Comparison of ENCODE assay signal across 7 mouse cellular contexts in genomic region chr5:142961881-142962443, GRCm38 (mm10). TPM values are rescaled to one million over a fixed set of nuclear protein-coding genes. Genes with fewer than 3 reads are reported as not detected.
DNase-seq lines count a peak whose midpoint lies in the region; ATAC-seq and TF ChIP-seq lines count a peak whose summit lies in the region.

No protein-coding gene starts in this region.

- TF ChIP-seq CTCF in gastrocnemius, adult 2 months (IDR thresholded peaks at IDR 0.05), result no peak

- H3K27me3 ChIP-seq in hindbrain, embryonic 15.5 days, result no peaks in the 10 kb centered on the region
- no peaks in the 10 kb centered on the region for H3K27me3 ChIP-seq in limb, embryonic 12.5 days
- no peaks in the 10 kb centered on the region for H3K27me3 ChIP-seq in midbrain, embryonic 15.5 days (replicated peaks)

- intact Hi-C loops in gastrocnemius, adult 2 months (cut with DNase I), result no loop called here

- peak overlapping the region; percentile 81 for H3K4me3 ChIP-seq in gastrocnemius, adult 2 months
- H3K4me3 ChIP-seq in hindbrain, embryonic 15.5 days, result peak overlapping the region; percentile 68
- H3K4me3 ChIP-seq in limb, embryonic 12.5 days (replicated peaks), result peak overlapping the region; percentile 99
- H3K4me3 ChIP-seq in midbrain, embryonic 15.5 days, result peak overlapping the region; percentile 87

- H3K4me1 ChIP-seq in hindbrain, embryonic 15.5 days (replicated peaks), result peaks cover 46% of the 10 kb centered on the region
- H3K4me1 ChIP-seq in limb, embryonic 12.5 days (replicated peaks), result peaks cover 34% of the 10 kb centered on the region
- H3K4me1 ChIP-seq in midbrain, embryonic 15.5 days, result peaks cover 44% of the 10 kb centered on the region

- ATAC-seq in hindbrain, embryonic 15.5 days (ENCODE audit: low FRiP score, low read depth), result peak; percentile 49
- ATAC-seq in limb, embryonic 12.5 days (ENCODE audit: insufficient number of reproducible peaks, insufficient read depth, low FRiP score, low TSS enrichment, low read depth), result peak; percentile 65
- ATAC-seq in midbrain, embryonic 15.5 days (replicated peaks), result peak; percentile 48

- H3K9me3 ChIP-seq in hindbrain, embryonic 15.5 days, result no peaks in the 10 kb centered on the region
- no peaks in the 10 kb centered on the region for H3K9me3 ChIP-seq in limb, embryonic 12.5 days
- no peaks in the 10 kb centered on the region for H3K9me3 ChIP-seq in midbrain, embryonic 15.5 days

- peak overlapping the region; percentile 87 for H3K9ac ChIP-seq in hindbrain, embryonic 15.5 days
- H3K9ac ChIP-seq in limb, embryonic 12.5 days (replicated peaks), result peak overlapping the region; percentile 100
- peak overlapping the region; percentile 99 for H3K9ac ChIP-seq in midbrain, embryonic 15.5 days

- peak overlapping the region; percentile 95 for H3K4me2 ChIP-seq in hindbrain, embryonic 15.5 days
- H3K4me2 ChIP-seq in limb, embryonic 12.5 days, result peak overlapping the region; percentile 98
- H3K4me2 ChIP-seq in midbrain, embryonic 15.5 days, result peak overlapping the region; percentile 92

- 0 out of 2 replicates have a peak, but pooled peaks cover 5% of the 10 kb centered on the region for H3K36me3 ChIP-seq in hindbrain, embryonic 15.5 days
- peaks cover 28% of the 10 kb centered on the region for H3K36me3 ChIP-seq in limb, embryonic 12.5 days
- no peaks in the 10 kb centered on the region for H3K36me3 ChIP-seq in midbrain, embryonic 15.5 days (replicated peaks)

- peak; percentile 99 for DNase-seq in ES-CJ7 (ENCODE audit: low read depth, low spot score)
- DNase-seq in adrenal gland, postnatal 10 days, result peak; percentile 71
- DNase-seq in gastrocnemius, adult 2 months, result peak; percentile 87
- peak; percentile 57 for DNase-seq in urinary bladder, postnatal 25 days (ENCODE audit: low spot score)

- H3K27ac ChIP-seq in gastrocnemius, adult 2 months, result peak overlapping the region; percentile 86
- H3K27ac ChIP-seq in hindbrain, embryonic 15.5 days (replicated peaks), result peak overlapping the region; percentile 92
- peak overlapping the region; percentile 98 for H3K27ac ChIP-seq in limb, embryonic 12.5 days
- peak overlapping the region; percentile 96 for H3K27ac ChIP-seq in midbrain, embryonic 15.5 days

- WGBS in hindbrain, embryonic 15.5 days, result under 1% methylated on average over 33 of the region's 43 CpGs
- under 1% methylated on average over 43 of the region's 43 CpGs for WGBS in limb, embryonic 12.5 days
- 2% methylated on average over 42 of the region's 43 CpGs for WGBS in midbrain, embryonic 15.5 days

RNA-seq across cellular contexts. Expression of gene Fscn1, which starts 1.8 kb away (rescaled TPM):
- 100 to 1,000 TPM in 1 of 2 experiments, 10 to 100 TPM in 1; 85.6 to 125 TPM for total RNA-seq in adrenal gland, postnatal 10 days (2021)
- 1 to 10 TPM; 4.4 to 7.3 TPM for total RNA-seq in gastrocnemius, adult 2 months (2021)
- 488 and 506 TPM in 2 replicates for polyA plus RNA-seq in hindbrain, embryonic 15.5 days (2015; fragmentation: Nextera tagmentation; extraction: Ambion mirVana)
- 576 and 587 TPM in 2 replicates for polyA plus RNA-seq in limb, embryonic 12.5 days (2016; fragmentation: Nextera tagmentation; extraction: Ambion mirVana)
- polyA plus RNA-seq in midbrain, embryonic 15.5 days (2015; fragmentation: Nextera tagmentation; extraction: Ambion mirVana), result 507 and 508 TPM in 2 replicates

RNA-seq across cellular contexts. Expression of gene Actb, which starts 55.4 kb away (rescaled TPM):
- total RNA-seq in adrenal gland, postnatal 10 days (2021), result 1,000 to 10,000 TPM; 2,913 to 2,936 TPM
- 100 to 1,000 TPM; 365 to 571 TPM for total RNA-seq in gastrocnemius, adult 2 months (2021)
- polyA plus RNA-seq in hindbrain, embryonic 15.5 days (2015; fragmentation: Nextera tagmentation; extraction: Ambion mirVana), result 13,458 and 13,965 TPM in 2 replicates
- polyA plus RNA-seq in limb, embryonic 12.5 days (2016; fragmentation: Nextera tagmentation; extraction: Ambion mirVana), result 12,553 and 13,538 TPM in 2 replicates
- 13,428 and 14,272 TPM in 2 replicates for polyA plus RNA-seq in midbrain, embryonic 15.5 days (2015; fragmentation: Nextera tagmentation; extraction: Ambion mirVana)

Comparison
In these comparisons a context has a peak if more than half of its experiments do, and no peak if none do; other contexts are left out.
1. Peak in every context shown above with its lines: DNase-seq, ATAC-seq, H3K4me3 ChIP-seq and H3K27ac ChIP-seq.